Mouse (Mus musculus): ENCODE data around the gene Capn15.

The Capn15 gene

GRCm38 (mm10) chr17:25985306-25986294, at the start of gene Capn15:
Gene Capn15, minus strand, starts transcription at chr17:25985796.
- peak; percentile 91 for DNase-seq

GRCm38 (mm10) chr17:26032037-26032436, 46.4 kb upstream of the Capn15 start:
- no peak for DNase-seq

GRCm38 (mm10) chr17:26031583-26031982, 46.0 kb upstream of the Capn15 start:
- DNase-seq = no peak

- no peak for DNase-seq
These were observed 42.7 kb upstream of the Capn15 start for GRCm38 (mm10) chr17:26028261-26028660.

GRCm38 (mm10) chr17:26024674-26025073, 39.1 kb upstream of the Capn15 start:
- DNase-seq = no peak

- DNase-seq = no peak
These were observed 38.4 kb upstream of the Capn15 start for GRCm38 (mm10) chr17:26023966-26024365.

- no peak for DNase-seq
These were observed 37.6 kb upstream of the Capn15 start for GRCm38 (mm10) chr17:26023181-26023580.

GRCm38 (mm10) chr17:26021728-26022341, 36.2 kb upstream of the Capn15 start:
- DNase-seq = no peak

GRCm38 (mm10) chr17:26020848-26021347, 35.3 kb upstream of the Capn15 start:
- DNase-seq = peak; percentile 11

GRCm38 (mm10) chr17:26018388-26018787, 32.8 kb upstream of the Capn15 start:
- no peak for DNase-seq

- no peak for DNase-seq
These were observed 32.4 kb upstream of the Capn15 start for GRCm38 (mm10) chr17:26017949-26018348.

GRCm38 (mm10) chr17:26017021-26017420, 31.4 kb upstream of the Capn15 start:
- DNase-seq = no peak

GRCm38 (mm10) chr17:26013711-26014110, 28.1 kb upstream of the Capn15 start:
- no peak for DNase-seq

- peak; percentile 79 for DNase-seq
These were observed 26.4 kb upstream of the Capn15 start for GRCm38 (mm10) chr17:26011841-26012460.

GRCm38 (mm10) chr17:26009540-26009939, 23.9 kb upstream of the Capn15 start:
- peak; percentile 78 for DNase-seq

- no peak for DNase-seq
These were observed 23.2 kb upstream of the Capn15 start for GRCm38 (mm10) chr17:26008787-26009186.

GRCm38 (mm10) chr17:26008331-26008730, 22.7 kb upstream of the Capn15 start:
- no peak for DNase-seq

- DNase-seq = no peak
These were observed 22.1 kb upstream of the Capn15 start for GRCm38 (mm10) chr17:26007646-26008045.

- no peak for DNase-seq
These were observed 20.3 kb upstream of the Capn15 start for GRCm38 (mm10) chr17:26005731-26006450.

- DNase-seq = no peak
These were observed 19.1 kb upstream of the Capn15 start for GRCm38 (mm10) chr17:26004711-26005110.

- DNase-seq = no peak
These were observed 18.3 kb upstream of the Capn15 start for GRCm38 (mm10) chr17:26003864-26004263.

GRCm38 (mm10) chr17:25998425-25998824, 12.8 kb upstream of the Capn15 start:
- no peak for DNase-seq

- DNase-seq = no peak
These were observed 7.9 kb upstream of the Capn15 start for GRCm38 (mm10) chr17:25993489-25993888.

Measured in thymus, postnatal 25 days (tissue).